Mouse (Mus musculus) thymus, adult 2 months (tissue): ENCODE measurements at regions not wholly inside any gene's neighbourhood (a gene's known extent, or its start where the extent isn't known, plus 50 kb on each side); places are given as distances from the start of the nearest gene placed in this dataset.

ENCODE experiments used
- DNase-seq: peaks from one replicate; pipeline ENCODE4 v3.0.0; 2021
- H3K27ac ChIP-seq: fragments of 200-500 bp; 2 replicates; pipeline ENCODE4 v1.5.1; 2012; ENCODE audit warnings: low read length, control low read depth; ENCODE audit not compliant: control insufficient read depth, insufficient read depth
- H3K27me3 ChIP-seq: fragments of 200-500 bp; 2 replicates; pipeline ENCODE4 v1.6.1; 2012; ENCODE audit warnings: mild to moderate bottlenecking, low read length, moderate library complexity, mixed read lengths; ENCODE audit not compliant: control insufficient read depth, insufficient read depth
- H3K36me3 ChIP-seq: fragments of 200-500 bp; 2 replicates; pipeline ENCODE4 v1.6.1; 2012; ENCODE audit warnings: mild to moderate bottlenecking, low read length, moderate library complexity; ENCODE audit not compliant: control insufficient read depth, insufficient read depth
- H3K4me1 ChIP-seq: fragments of 200-500 bp; replicated peaks from 2 replicates; pipeline ENCODE4 v1.6.1; 2012; ENCODE audit warnings: low read length; ENCODE audit not compliant: control insufficient read depth, insufficient read depth
- H3K4me3 ChIP-seq: fragments of 200-500 bp; 2 replicates; pipeline ENCODE4 v1.5.1; 2012; ENCODE audit warnings: mild to moderate bottlenecking, low read length, control low read depth, moderate library complexity; ENCODE audit not compliant: control insufficient read depth, insufficient read depth
- CTCF ChIP-seq: fragments of 200-500 bp; IDR thresholded peaks from 2 replicates; pipeline ENCODE4 v1.5.1; 2012; ENCODE audit warnings: mild to moderate bottlenecking, control low read depth, low read length, moderate library complexity, borderline replicate concordance; ENCODE audit not compliant: control insufficient read depth, poor library complexity, insufficient read depth; ENCODE audit errors: extremely low read depth
- POLR2A ChIP-seq: fragments of 200-500 bp; IDR thresholded peaks from 2 replicates; pipeline ENCODE4 v1.6.1; 2012; ENCODE audit warnings: mild to moderate bottlenecking, low read length, control low read depth, moderate library complexity; ENCODE audit not compliant: control insufficient read depth, poor library complexity, insufficient read depth; ENCODE audit errors: extremely low read depth
- WGBS: fragments of 180-500 bp; shearing (Covaris S2); methylation state at CpG from one replicate; pipeline ENCODE4 v1.1.7; 2018; 5-methylcytosine and 5-hydroxymethylcytosine counted together

DNA sequence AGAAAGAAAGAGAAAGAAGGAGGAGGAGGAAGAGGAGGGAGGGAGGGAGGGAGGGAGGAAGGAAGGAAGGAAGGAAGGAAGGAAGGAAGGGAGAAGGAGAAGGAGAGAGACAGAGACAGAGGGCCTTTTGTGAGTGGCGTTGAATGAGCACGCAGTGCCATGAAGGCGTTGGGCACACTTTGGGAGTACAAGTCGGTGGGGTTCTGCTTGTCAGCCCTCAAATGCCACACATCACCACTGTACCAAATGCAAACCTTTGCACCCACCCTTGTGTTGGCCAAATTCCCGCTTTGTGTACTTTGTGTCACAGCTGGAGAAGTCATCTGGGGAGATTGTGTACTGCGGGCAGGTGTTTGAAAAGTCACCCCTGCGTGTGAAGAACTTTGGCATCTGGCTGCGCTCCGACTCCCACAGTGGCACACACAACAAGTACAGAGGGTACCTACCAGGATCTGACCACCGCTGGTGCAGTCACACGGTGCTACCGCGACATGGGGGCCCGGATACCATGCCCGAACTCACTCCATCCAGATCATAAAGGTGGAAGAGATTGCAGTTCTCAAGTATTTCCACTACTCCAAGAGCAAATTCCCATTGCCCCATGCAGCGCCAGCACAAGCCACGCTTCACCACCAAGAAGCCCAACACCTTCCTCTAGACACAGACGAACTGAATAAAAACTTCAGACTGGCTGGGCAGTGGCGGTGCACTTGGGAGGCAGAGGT, 49.8 kb upstream of the Cpsf6 start:
- no peak overlapping the region for H3K4me3 ChIP-seq
- H3K36me3 ChIP-seq, result no peaks in the 10 kb centered on the region
- 95% methylated on average over 19 of the region's 19 CpGs for WGBS
- H3K27me3 ChIP-seq, result no peaks in the 10 kb centered on the region
- H3K4me1 ChIP-seq, result peaks cover 9% of the 10 kb centered on the region
- no peak for DNase-seq
- TF ChIP-seq POLR2A, result no peak
- TF ChIP-seq CTCF, result no peak
- no peak overlapping the region for H3K27ac ChIP-seq
